Mouse (Mus musculus) kidney, postnatal 0 days (tissue): ENCODE measurements around the gene Dlg1. TPM values are rescaled to one million over a fixed set of nuclear protein-coding genes. Genes with fewer than 3 reads are reported as not detected.
A peak's percentile ranks its signal among the peaks of the same experiment; 100 is the strongest.

Experiments
- ATAC-seq: fragments of 200-750 bp; cut with Nextera tagmentation; replicated peaks from 2 replicates; pipeline ENCODE4 v1.8.0; 2017; ENCODE audit warnings: low read depth, moderate number of reproducible peaks, moderate TSS enrichment, moderate library complexity; ENCODE audit not compliant: low FRiP score
- DNase-seq: peaks from one replicate; pipeline ENCODE4 v3.0.0-alpha.2; 2016; ENCODE audit warnings: low spot score
- H3K27ac ChIP-seq: fragments of 300-500 bp; sonication (generic); 2 replicates; pipeline ENCODE4 v1.5.1; 2014; ENCODE audit warnings: mild to moderate bottlenecking
- H3K27me3 ChIP-seq: fragments of 300-500 bp; sonication (generic); 2 replicates; pipeline ENCODE4 v1.6.1; 2014; ENCODE audit warnings: low read length, mixed read lengths; ENCODE audit not compliant: insufficient read depth
- H3K36me3 ChIP-seq: fragments of 300-500 bp; sonication (generic); 2 replicates; pipeline ENCODE4 v1.6.1; 2014; ENCODE audit warnings: low read length, mixed read lengths; ENCODE audit not compliant: insufficient read depth
- H3K4me1 ChIP-seq: fragments of 300-500 bp; sonication (generic); replicated peaks from 2 replicates; pipeline ENCODE4 v1.6.1; 2014; ENCODE audit warnings: antibody characterized with exemption, low read length, mixed read lengths; ENCODE audit not compliant: insufficient read depth
- H3K4me2 ChIP-seq: fragments of 300-500 bp; sonication (generic); 2 replicates; pipeline ENCODE4 v1.6.1; 2014; ENCODE audit warnings: mild to moderate bottlenecking, low read length, moderate library complexity, mixed read lengths
- H3K4me3 ChIP-seq: fragments of 300-500 bp; sonication (generic); replicated peaks from 2 replicates; pipeline ENCODE4 v1.5.1; 2014; ENCODE audit warnings: low read depth, low read length
- H3K9ac ChIP-seq: fragments of 300-500 bp; sonication (generic); 2 replicates; pipeline ENCODE4 v1.6.1; 2014; ENCODE audit warnings: low read depth, low read length
- H3K9me3 ChIP-seq: fragments of 300-500 bp; sonication (generic); replicated peaks from 2 replicates; pipeline ENCODE4 v1.6.1; 2016; ENCODE audit warnings: low read length, inconsistent platforms, mixed read lengths
- CTCF ChIP-seq: IDR thresholded peaks from 2 replicates; pipeline ENCODE4 v1.5.1; 2016; ENCODE audit warnings: antibody characterized with exemption, low read depth, mild to moderate bottlenecking, moderate library complexity
- WGBS: fragments of 180-500 bp; shearing (Covaris S2); extraction: QIAGEN DNeasy Blood & Tissue Kit; methylation state at CpG from one replicate; pipeline ENCODE4 v1.1.7; 2014; 5-methylcytosine and 5-hydroxymethylcytosine counted together
- polyA plus RNA-seq: library from polyadenylated mRNA; unstranded; fragments of >200 nt; fragmentation: Nextera tagmentation; extraction: Ambion mirVana; gene quantifications from 2 replicates; pipeline ENCODE4 v1.2.1, GENCODE M21; 2015

The Dlg1 gene
- polyA plus RNA-seq, 1 experiment from 2014 or later: 19.3 TPM

DNA sequence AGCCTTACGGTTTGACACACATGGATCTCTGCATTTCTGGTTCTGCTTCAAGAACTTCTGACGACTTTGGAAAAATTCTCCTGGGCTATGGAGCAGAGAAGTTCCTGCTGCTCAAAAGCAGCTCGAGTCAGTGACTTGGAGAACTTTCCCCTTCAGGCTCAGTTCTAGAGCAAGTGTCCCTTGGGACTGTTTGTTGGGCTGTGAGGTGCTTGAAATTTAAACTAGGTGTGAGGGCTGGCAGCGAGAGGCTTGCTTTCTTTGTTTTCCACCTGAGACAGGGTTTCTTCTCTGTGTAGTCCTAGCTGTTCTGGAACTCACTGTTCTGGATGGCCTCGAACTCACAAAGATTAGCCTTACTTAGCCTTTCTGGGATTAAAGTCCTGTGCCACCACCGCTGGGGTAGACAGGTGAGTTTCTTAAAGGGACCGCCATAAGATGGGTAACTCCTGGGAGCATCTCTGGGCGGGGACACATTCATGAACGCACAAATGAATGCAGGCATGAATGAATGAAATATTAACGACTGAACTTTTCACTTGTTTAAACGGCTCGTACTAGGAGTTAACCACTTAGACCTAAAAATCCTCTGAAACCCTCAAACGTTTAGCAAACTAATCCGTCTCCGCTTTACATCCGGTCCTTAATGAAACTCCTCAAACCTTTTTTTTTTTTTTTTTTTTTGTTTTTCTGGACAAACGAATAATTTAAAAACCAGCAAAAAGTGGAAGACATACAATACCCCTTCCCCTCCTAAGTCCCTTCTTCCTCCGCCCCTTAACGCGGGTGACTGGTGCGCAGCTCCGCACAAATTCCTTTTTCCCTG is 476 bp upstream of the Dlg1 start:
- 0 out of 2 replicates have a peak, but pooled peaks cover 8% of the 10 kb centered on the region for H3K4me1 ChIP-seq
- 8% methylated on average over 22 of the region's 22 CpGs for WGBS
- no peak for TF ChIP-seq CTCF
- H3K4me2 ChIP-seq: peak overlapping the region; percentile 94
- peak overlapping the region; percentile 97 for H3K4me3 ChIP-seq
- H3K9me3 ChIP-seq: no peaks in the 10 kb centered on the region
- H3K27ac ChIP-seq: peak overlapping the region; percentile 97
- H3K9ac ChIP-seq: peak overlapping the region; percentile 91
- DNase-seq (no peak), ATAC-seq (no peak)
- no peaks in the 10 kb centered on the region for H3K36me3 ChIP-seq
- no peaks in the 10 kb centered on the region for H3K27me3 ChIP-seq

DNA sequence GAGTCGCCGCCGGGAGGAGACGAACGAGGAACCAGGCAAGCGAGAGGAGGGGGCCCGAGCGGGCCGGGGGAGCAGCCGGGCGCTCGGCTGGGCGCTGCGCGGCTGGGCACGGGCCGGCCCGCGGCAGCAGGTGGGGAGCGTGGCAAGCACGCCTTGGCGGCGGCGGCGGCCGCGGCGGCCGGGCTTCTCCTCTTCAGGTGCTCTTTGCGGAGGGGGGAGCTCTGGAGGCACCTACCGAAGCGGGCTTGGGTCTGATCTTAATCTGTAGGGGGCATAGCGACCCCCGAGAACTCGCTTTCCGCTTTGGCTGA is 999 bp downstream of the Dlg1 start:
- Histone ChIP-seq H3K4me3 (peak overlapping the region; percentile 97), H3K27me3 (no peaks in the 10 kb centered on the region), H3K4me1 (0 out of 2 replicates have a peak, but pooled peaks cover 8% of the 10 kb centered on the region), H3K27ac (peak overlapping the region; percentile 97), H3K9ac (peak overlapping the region; percentile 91), H3K36me3 (no peaks in the 10 kb centered on the region), H3K9me3 (no peaks in the 10 kb centered on the region), H3K4me2 (peak overlapping the region; percentile 94)
- ATAC-seq: peak; percentile 70
- TF ChIP-seq CTCF: no peak
- no peak for DNase-seq
- WGBS: 0% methylated on average over 26 of the region's 36 CpGs

DNA sequence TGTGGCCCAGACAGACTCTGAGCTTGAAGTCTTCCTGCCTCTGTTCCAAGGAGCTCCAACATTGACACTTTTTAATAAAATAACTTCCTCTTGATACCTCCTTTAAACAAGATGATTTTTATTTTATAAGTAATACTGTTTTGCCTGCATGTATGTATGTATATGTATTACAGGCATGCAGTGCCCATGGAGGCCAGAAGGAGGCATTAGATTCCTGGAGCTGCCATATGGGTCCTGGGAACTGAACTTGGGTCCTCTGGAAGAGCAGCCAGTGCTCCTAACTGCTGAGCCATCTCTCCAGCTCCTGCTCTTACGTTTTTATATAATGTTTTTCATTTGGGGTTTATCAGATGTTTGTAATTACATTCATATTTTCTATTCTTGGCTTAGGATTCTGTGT is 9.0 kb downstream of the Dlg1 start:
- no peak overlapping the region for H3K27ac ChIP-seq
- TF ChIP-seq CTCF: peak; percentile 33; the same call in 1 of the 2 replicates
- H3K27me3 ChIP-seq: no peaks in the 10 kb centered on the region
- H3K4me3 ChIP-seq: no peak overlapping the region
- ATAC-seq (no peak), DNase-seq (no peak)
- H3K36me3 ChIP-seq: 0 out of 2 replicates have a peak, but pooled peaks cover 2% of the 10 kb centered on the region
- no peaks in the 10 kb centered on the region for H3K9me3 ChIP-seq
- no peaks in the 10 kb centered on the region for H3K4me1 ChIP-seq
- no peak overlapping the region for H3K4me2 ChIP-seq
- 80% methylated on average over 1 of the region's 1 CpGs for WGBS
- H3K9ac ChIP-seq: no peak overlapping the region

DNA sequence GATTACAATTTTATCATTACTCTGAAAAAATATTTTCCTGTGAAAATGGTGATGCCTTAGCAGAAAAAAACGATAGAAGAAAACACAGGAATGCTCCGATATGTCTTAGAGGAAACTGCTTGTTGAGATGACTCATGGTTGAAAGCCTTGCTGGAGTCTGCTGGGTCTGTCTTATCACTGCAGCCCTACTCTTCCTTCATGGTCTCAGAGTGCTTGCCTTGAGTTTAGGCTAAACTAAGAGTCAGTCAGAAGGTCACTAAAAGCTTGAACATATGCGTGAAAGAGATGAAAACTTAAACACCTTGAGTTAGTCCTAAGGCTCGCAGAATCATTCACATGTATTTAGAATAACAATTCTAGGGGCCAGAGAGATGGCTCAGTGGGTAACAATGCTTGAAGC is 14.2 kb downstream of the Dlg1 start:
- no peak overlapping the region for H3K27ac ChIP-seq
- TF ChIP-seq CTCF: no peak
- no peak for ATAC-seq
- no peak overlapping the region for H3K4me2 ChIP-seq
- no peak for DNase-seq
- 81% methylated on average over 4 of the region's 4 CpGs for WGBS
- no peaks in the 10 kb centered on the region for H3K4me1 ChIP-seq
- H3K9ac ChIP-seq: no peak overlapping the region
- no peaks in the 10 kb centered on the region for H3K36me3 ChIP-seq
- H3K4me3 ChIP-seq: no peak overlapping the region
- H3K27me3 ChIP-seq: no peaks in the 10 kb centered on the region
- H3K9me3 ChIP-seq: no peaks in the 10 kb centered on the region

DNA sequence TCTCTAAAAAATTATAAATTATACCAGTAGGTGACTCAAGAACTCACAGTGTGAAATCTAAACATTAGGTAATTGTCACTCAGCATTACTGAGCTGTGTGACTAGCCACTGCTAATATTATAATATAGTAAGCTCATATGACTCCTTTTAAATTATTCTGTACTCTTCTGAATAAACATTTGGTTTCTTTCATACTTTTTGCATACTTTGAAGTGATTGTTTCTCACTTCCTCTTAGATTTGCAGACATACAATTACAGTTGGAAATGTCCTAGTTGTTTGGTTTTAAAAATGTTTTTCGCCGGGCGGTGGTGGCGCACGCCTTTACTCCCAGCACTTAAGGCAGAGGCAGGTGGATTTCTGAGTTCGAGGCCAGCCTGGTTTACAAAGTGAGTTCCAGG is 19.0 kb downstream of the Dlg1 start:
- ATAC-seq (no peak), DNase-seq (no peak)
- Histone ChIP-seq H3K27me3 (no peaks in the 10 kb centered on the region), H3K9ac (no peak overlapping the region), H3K4me3 (no peak overlapping the region), H3K4me1 (no peaks in the 10 kb centered on the region), H3K27ac (no peak overlapping the region), H3K9me3 (no peaks in the 10 kb centered on the region), H3K4me2 (no peak overlapping the region), H3K36me3 (0 out of 2 replicates have a peak, but pooled peaks cover 4% of the 10 kb centered on the region)
- WGBS: 96% methylated on average over 6 of the region's 6 CpGs
- no peak for TF ChIP-seq CTCF

DNA sequence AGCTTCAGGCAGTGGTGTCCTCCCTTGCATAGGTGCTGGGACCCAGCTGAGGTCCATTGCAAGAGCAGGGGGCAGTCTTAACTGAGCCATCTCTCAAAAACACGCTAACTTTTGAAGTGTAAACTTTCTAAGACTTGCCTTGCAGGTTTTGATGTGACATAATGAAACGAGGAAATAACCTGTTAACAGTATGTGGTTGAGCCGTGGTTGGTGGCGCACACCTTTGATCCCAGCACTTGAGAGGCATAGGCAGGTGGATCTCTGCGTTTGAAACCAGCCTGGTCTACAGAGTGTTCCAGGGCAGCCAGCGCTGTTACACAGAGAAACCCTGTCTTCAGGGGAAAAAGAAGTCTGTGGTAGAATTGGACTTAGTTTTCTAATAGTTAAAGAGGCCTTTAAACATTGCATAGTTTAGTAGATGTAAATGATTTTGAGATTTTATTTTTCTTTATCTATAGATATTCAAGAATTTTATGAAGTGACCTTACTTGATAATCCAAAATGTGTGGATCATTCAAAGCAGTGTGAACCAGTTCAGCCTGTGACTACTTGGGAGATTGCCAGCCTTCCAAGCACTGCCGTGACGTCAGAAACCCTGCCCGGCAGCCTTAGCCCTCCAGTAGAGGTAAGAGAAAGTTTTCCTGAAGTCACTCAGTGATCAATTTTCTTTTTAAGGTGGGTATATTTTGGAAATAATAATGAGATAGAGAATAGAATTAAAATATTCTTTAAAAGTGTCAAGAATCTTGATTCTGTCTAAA is 20.6 kb downstream of the Dlg1 start:
- DNase-seq (no peak), ATAC-seq (no peak)
- no peaks in the 10 kb centered on the region for H3K9me3 ChIP-seq
- no peak for TF ChIP-seq CTCF
- peak overlapping the region; percentile 16 for H3K27ac ChIP-seq
- no peak overlapping the region for H3K4me2 ChIP-seq
- H3K27me3 ChIP-seq: no peaks in the 10 kb centered on the region
- H3K9ac ChIP-seq: no peak overlapping the region
- WGBS: 80% methylated on average over 9 of the region's 9 CpGs
- 0 out of 2 replicates have a peak, but pooled peaks cover 4% of the 10 kb centered on the region for H3K36me3 ChIP-seq
- H3K4me3 ChIP-seq: no peak overlapping the region
- H3K4me1 ChIP-seq: no peaks in the 10 kb centered on the region
